Mouse (Mus musculus) stomach, postnatal 0 days (tissue): ENCODE data around the gene Ptpa. TPM values are rescaled to one million over a fixed set of nuclear protein-coding genes. Genes with fewer than 3 reads are reported as not detected.

Experiments
- ATAC-seq: fragments of 200-750 bp; cut with Nextera tagmentation; 2 replicates; pipeline ENCODE4 v1.8.0; 2017; ENCODE audit not compliant: low FRiP score, low TSS enrichment
- DNase-seq: peaks from one replicate; pipeline ENCODE4 v3.0.0-alpha.2; 2016; ENCODE audit warnings: low spot score
- H3K27ac ChIP-seq: fragments of 300-500 bp; sonication (generic); replicated peaks from 2 replicates; pipeline ENCODE4 v1.5.1; 2014; ENCODE audit warnings: mild to moderate bottlenecking, control low read depth
- H3K27me3 ChIP-seq: fragments of 300-500 bp; sonication (generic); 2 replicates; pipeline ENCODE4 v1.6.1; 2014; ENCODE audit warnings: low read length; ENCODE audit not compliant: control insufficient read depth, insufficient read depth
- H3K36me3 ChIP-seq: fragments of 300-500 bp; sonication (generic); 2 replicates; pipeline ENCODE4 v1.6.1; 2014; ENCODE audit warnings: low read length, mixed read lengths; ENCODE audit not compliant: control insufficient read depth, insufficient read depth
- H3K4me1 ChIP-seq: fragments of 300-500 bp; sonication (generic); replicated peaks from 2 replicates; pipeline ENCODE4 v1.6.1; 2014; ENCODE audit warnings: antibody characterized with exemption; ENCODE audit not compliant: control insufficient read depth, insufficient read depth
- H3K4me2 ChIP-seq: fragments of 300-500 bp; sonication (generic); replicated peaks from 2 replicates; pipeline ENCODE4 v1.6.1; 2014; ENCODE audit warnings: low read depth, mild to moderate bottlenecking, control low read depth, moderate library complexity
- H3K4me3 ChIP-seq: fragments of 300-500 bp; sonication (generic); 2 replicates; pipeline ENCODE4 v1.5.1; 2014; ENCODE audit warnings: low read depth, low read length, control low read depth
- H3K9ac ChIP-seq: fragments of 300-500 bp; sonication (generic); 2 replicates; pipeline ENCODE4 v1.6.1; 2014; ENCODE audit warnings: mild to moderate bottlenecking, low read length, control low read depth, mixed read lengths
- H3K9me3 ChIP-seq: fragments of 300-500 bp; sonication (generic); 2 replicates; pipeline ENCODE4 v1.6.1; 2016; ENCODE audit warnings: low read length; ENCODE audit not compliant: control insufficient read depth
- CTCF ChIP-seq: IDR thresholded peaks from 2 replicates; pipeline ENCODE4 v1.5.1; 2016; ENCODE audit warnings: antibody characterized with exemption, low read depth, mild to moderate bottlenecking, moderate library complexity
- EP300 ChIP-seq: optimal IDR thresholded peaks from 2 replicates; pipeline ENCODE3; 2016; ENCODE audit warnings: antibody characterized with exemption
- WGBS: fragments of 180-500 bp; shearing (Covaris S2); extraction: QIAGEN DNeasy Blood & Tissue Kit; methylation state at CpG from one replicate; pipeline ENCODE4 v1.1.7; 2014; 5-methylcytosine and 5-hydroxymethylcytosine counted together
- polyA plus RNA-seq: library from polyadenylated mRNA; unstranded; fragments of >200 nt; fragmentation: Nextera tagmentation; extraction: Ambion mirVana; gene quantifications from 2 replicates; pipeline ENCODE4 v1.2.1, GENCODE M21; 2015

Gene Ptpa
- polyA plus RNA-seq, 1 experiment from 2014 or later = 76.6 TPM

- TF ChIP-seq CTCF = no peak
- TF ChIP-seq EP300 = no peak
- Histone ChIP-seq H3K4me3 (no peak overlapping the region), H3K4me1 (no peaks in the 10 kb centered on the region), H3K9ac (peak overlapping the region; percentile 13; the same call in 1 of the 2 replicates), H3K27ac (peak overlapping the region; percentile 30; the same call in 1 of the 2 replicates), H3K4me2 (no peak overlapping the region), H3K9me3 (no peaks in the 10 kb centered on the region), H3K36me3 (no peaks in the 10 kb centered on the region), H3K27me3 (no peaks in the 10 kb centered on the region)
- 63% methylated on average over 13 of the region's 13 CpGs for WGBS
- ATAC-seq (no peak), DNase-seq (no peak)
Observed at GRCm38 (mm10) chr2:30456104-30456980, 40.5 kb downstream of the Ptpa start.

- ATAC-seq = no peak
- Histone ChIP-seq H3K27me3 (no peaks in the 10 kb centered on the region), H3K27ac (0 out of 2 replicates have a peak overlapping the region, but pooled peaks have one; percentile 30), H3K4me1 (no peaks in the 10 kb centered on the region; the same call in 1 of the 2 replicates), H3K9ac (no peak overlapping the region), H3K4me3 (no peak overlapping the region), H3K4me2 (no peak overlapping the region), H3K36me3 (no peaks in the 10 kb centered on the region), H3K9me3 (no peaks in the 10 kb centered on the region)
- no peak for DNase-seq
- 57% methylated on average over 6 of the region's 6 CpGs for WGBS
- TF ChIP-seq CTCF (no peak), EP300 (no peak)
Observed at GRCm38 (mm10) chr2:30458349-30458748, 42.5 kb downstream of the Ptpa start.

GRCm38 (mm10) chr2:30459241-30459640 lies 43.4 kb downstream of the Ptpa start:
- Histone ChIP-seq H3K4me2 (no peak overlapping the region), H3K27ac (no peak overlapping the region), H3K4me3 (no peak overlapping the region), H3K9me3 (no peaks in the 10 kb centered on the region), H3K4me1 (no peaks in the 10 kb centered on the region; the same call in none of the 2 replicates), H3K36me3 (no peaks in the 10 kb centered on the region), H3K27me3 (no peaks in the 10 kb centered on the region), H3K9ac (no peak overlapping the region)
- WGBS = 88% methylated on average over 6 of the region's 6 CpGs
- DNase-seq = no peak
- ATAC-seq = no peak
- TF ChIP-seq EP300 (no peak), CTCF (peak; percentile 52)

GRCm38 (mm10) chr2:30463341-30463761 lies 47.5 kb downstream of the Ptpa start:
- H3K9ac ChIP-seq = peak overlapping the region; percentile 43
- 6% methylated on average over 5 of the region's 5 CpGs for WGBS

GRCm38 (mm10) chr2:30463904-30464330 lies 48.1 kb downstream of the Ptpa start:
- Histone ChIP-seq H3K27me3 (no peaks in the 10 kb centered on the region), H3K4me2 (peak overlapping the region; percentile 57), H3K4me3 (peak overlapping the region; percentile 13), H3K9ac (peak overlapping the region; percentile 43), H3K9me3 (no peaks in the 10 kb centered on the region), H3K4me1 (no peaks in the 10 kb centered on the region; the same call in none of the 2 replicates), H3K27ac (peak overlapping the region; percentile 91), H3K36me3 (no peaks in the 10 kb centered on the region)
- TF ChIP-seq EP300 (no peak), CTCF (no peak)
- WGBS = 3% methylated on average over 9 of the region's 9 CpGs
- peak; percentile 91 for DNase-seq
- peak; percentile 97 for ATAC-seq

More at GRCm38 (mm10) chr2:30463341-30463761, 47.5 kb downstream of the Ptpa start:
- H3K27ac ChIP-seq = peak overlapping the region; percentile 91
- H3K4me1 ChIP-seq = no peaks in the 10 kb centered on the region; the same call in none of the 2 replicates
- no peaks in the 10 kb centered on the region for H3K27me3 ChIP-seq
- peak; percentile 69 for ATAC-seq
- no peaks in the 10 kb centered on the region for H3K9me3 ChIP-seq
- H3K4me2 ChIP-seq = peak overlapping the region; percentile 57
- peak; percentile 87 for DNase-seq
- peak overlapping the region; percentile 13; the same call in 1 of the 2 replicates for H3K4me3 ChIP-seq
- TF ChIP-seq EP300 (peak; percentile 60), CTCF (no peak)
- no peaks in the 10 kb centered on the region for H3K36me3 ChIP-seq
